Mouse (Mus musculus) ES-E14 (cell line): ENCODE results near the gene Dhcr24.

ENCODE experiments used
- CHD2 ChIP-seq: IDR thresholded peaks from 2 replicates; pipeline ENCODE4 v1.6.1; 2014; ENCODE audit warnings: mild to moderate bottlenecking, low read depth, low read length, inconsistent platforms
- HCFC1 ChIP-seq: IDR thresholded peaks from 2 replicates; pipeline ENCODE4 v1.6.1; 2012; ENCODE audit warnings: low read length, inconsistent platforms, borderline replicate concordance; ENCODE audit not compliant: insufficient read depth
- ZNF384 ChIP-seq: IDR thresholded peaks from 2 replicates; pipeline ENCODE4 v1.6.1; 2012; ENCODE audit warnings: low read depth, low read length, inconsistent platforms

- no peak for TF ChIP-seq CHD2
- no peak for TF ChIP-seq HCFC1
- no peak for TF ChIP-seq ZNF384
Observed at GRCm38 (mm10) chr4:106621428-106621827, 60.6 kb downstream of the Dhcr24 start.
